Mouse (Mus musculus) neural tube, embryonic 10.5 days (tissue): Measurements from ENCODE around the gene Lins1.
A peak's percentile ranks its signal among the peaks of the same experiment; 100 is the strongest.

Experiments used
- DNase-seq: peaks from one replicate; pipeline ENCODE4 v3.0.0-alpha.2; 2017; ENCODE audit warnings: low spot score; ENCODE audit errors: extremely low spot score

Lins1 gene

GRCm38 (mm10) chr7:66689620-66690360, at the start of gene Lins1:
Lins1 (plus strand) TSS chr7:66689889.
- peak; percentile 99 for DNase-seq

- no peak for DNase-seq
Observed at GRCm38 (mm10) chr7:66645736-66646135, 44.0 kb upstream of the Lins1 start.

DNA sequence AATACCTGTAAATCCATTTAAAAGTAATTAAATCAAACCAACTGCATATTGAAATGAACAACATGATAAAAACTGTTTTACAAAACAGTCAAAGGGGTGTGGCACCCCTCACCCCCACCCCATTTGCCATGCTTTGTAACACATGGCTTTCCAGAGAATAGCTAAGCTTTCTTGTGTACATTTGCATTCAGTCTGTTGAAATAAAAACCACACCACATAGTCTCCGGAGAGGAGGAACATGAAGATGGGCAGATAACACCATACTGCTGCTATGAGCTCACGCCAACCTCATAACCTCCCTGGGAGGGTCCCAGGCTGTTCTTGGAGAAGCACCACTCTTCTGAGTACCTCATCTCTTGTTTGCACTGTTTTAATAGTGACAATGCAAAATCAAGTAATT, 40.5 kb upstream of the Lins1 start:
- no peak for DNase-seq

DNA sequence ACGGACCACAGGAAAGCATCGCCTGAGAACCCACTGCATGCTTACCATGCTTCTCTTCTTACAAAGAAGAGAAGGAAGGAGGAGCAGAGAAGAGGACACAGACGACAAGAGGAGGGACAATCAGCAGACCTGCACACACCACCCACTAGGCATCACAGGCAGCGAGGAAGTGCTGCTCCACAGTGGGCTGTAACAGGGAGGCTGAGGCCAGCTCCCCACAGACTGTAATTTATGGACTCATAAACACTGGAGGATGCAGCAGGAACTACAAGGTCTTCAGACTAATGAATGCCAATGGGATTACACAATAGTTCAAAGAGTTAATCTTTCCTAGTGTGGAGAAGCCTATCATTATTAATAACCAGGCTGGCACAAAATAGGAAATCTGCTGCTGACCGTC, 38.8 kb upstream of the Lins1 start:
- DNase-seq, result no peak

- no peak for DNase-seq
Observed at GRCm38 (mm10) chr7:66652216-66652615, 37.5 kb upstream of the Lins1 start.

DNA sequence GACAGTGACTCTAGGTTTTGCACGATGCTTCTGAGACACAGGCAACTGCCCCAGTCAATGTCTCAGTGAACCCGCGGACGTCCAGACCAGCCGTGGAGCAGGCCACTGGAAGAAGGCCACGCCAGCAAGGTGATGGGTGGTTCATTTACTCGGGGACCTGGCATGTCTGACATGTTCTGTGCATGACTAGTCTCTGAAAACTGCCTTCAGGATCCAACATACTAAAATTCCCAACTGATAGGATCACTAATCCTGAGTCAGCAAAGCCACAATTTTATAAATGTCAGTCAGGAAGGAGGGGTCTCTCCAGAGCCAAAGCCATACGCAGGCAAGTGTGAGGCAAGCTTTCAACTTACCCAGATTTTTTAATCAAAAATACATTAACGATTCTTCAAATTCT, 36.1 kb upstream of the Lins1 start:
- no peak for DNase-seq

DNA sequence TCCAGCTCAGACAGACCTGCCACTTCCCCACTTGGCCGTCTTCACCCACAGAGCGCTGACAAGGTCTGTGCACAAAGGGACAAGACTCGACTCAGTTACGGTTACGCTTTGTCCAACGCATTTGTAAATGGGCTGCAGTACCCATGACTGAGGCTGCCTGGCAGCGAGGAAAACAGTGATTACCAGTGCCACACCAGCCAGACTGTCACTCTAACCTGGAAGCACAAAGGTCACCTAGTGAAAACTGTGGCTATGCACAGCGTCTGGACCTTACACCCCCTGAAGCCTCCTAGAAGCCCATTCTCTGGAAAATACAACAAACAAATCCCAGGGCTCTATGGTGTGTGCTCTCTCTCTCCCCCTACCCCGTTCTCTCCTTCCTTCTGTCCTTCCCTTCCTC, 34.2 kb upstream of the Lins1 start:
- DNase-seq, result no peak

GRCm38 (mm10) chr7:66660291-66660690, 29.4 kb upstream of the Lins1 start:
- DNase-seq, result no peak

GRCm38 (mm10) chr7:66660972-66661371, 28.7 kb upstream of the Lins1 start:
- no peak for DNase-seq

DNA sequence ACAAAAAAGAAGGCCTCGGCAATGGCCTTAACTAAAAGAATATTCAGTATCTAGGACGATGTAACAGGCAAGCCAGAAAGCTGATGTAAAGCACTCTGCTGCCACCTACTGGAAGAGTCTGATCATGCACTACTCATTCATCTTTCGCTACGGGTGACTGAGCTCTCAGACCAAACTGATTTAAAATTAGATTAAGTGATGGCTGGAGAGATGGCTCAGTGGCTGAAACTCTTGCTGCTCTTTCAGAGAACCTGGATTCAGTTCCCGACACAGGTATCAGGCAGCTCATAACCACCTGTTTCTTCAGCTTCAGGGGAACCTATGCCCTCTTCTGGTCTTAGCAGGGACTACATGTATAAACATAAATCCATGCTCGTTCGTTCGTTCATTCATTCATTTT, 28.1 kb upstream of the Lins1 start:
- DNase-seq, result peak; percentile 84

DNA sequence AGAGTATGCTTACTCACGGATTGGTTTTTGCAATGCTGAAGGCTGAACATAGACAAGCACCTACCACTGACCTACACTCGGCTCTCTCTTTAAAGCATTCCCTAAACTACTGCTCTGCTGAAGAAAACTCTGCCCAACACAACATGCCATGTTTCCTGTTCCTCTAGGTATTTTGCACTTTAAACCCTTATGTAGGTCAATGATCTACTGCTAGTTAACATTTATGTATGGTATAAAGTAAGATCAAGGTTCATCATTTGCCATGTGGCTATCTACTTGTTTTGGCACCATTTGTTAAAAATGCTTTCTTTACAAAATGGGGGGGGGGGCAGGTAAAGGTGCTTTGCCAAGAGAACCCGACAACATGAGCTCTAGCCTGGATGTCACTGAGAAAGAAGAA, 26.1 kb upstream of the Lins1 start:
- DNase-seq, result no peak

- DNase-seq, result no peak
Observed at GRCm38 (mm10) chr7:66667064-66667463, 22.6 kb upstream of the Lins1 start.

DNA sequence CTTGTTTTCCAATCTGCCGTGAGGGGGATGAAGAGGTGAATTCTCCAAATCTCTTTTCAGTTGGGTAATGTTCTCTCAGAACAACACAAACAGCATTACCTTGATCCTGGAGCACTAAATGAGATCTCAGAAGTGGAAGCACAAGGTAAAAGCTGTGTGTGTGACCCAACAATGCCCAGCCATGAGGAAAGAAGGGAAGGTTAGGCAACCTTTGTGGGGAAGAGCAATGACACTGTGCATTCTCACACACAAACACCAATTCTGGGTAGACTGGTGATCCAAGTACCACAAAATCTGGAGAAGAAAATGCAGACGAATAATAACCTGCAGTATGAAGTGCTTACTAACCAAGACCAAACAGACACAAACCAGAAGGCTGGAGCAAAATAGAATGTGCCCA, 13.9 kb upstream of the Lins1 start:
- no peak for DNase-seq

GRCm38 (mm10) chr7:66682119-66682863, 7.4 kb upstream of the Lins1 start:
- no peak for DNase-seq

DNA sequence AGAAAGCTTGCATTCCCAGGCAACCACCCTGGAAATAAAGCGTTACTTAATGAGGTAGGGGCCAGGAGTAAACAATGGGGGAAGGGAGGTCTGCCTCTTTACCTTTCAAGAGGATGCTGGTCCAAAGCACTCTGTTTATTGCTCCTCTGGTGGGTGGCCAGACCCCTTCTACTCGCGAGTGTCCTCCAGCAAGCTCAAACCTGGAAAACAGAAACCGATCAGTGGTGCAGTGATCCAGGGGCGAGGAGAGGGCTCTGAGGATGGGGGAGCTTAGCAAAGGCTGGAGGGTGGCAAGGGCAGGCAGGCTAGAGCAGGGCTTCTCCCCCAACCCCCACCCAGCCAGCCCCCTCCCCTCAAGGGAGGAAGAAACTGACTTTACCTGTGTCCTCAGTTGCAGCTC, 968 bp upstream of the Lins1 start:
- DNase-seq, result no peak

DNA sequence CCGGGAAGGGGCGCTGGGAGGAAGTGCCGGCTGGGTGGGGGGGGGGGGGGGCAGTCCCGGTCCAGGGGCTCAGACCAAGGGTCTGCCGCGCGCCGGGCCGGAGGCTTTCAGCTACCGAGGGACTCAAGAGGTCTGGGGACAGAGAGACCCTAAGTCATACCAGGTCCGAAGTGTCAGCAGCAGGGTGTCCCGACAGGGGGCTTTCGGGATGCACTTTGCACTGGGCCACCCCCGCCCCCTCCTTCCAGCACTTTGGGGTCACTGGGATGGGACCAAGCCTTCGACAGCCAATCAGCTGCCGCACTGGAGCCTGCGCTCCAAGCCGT, 432 bp upstream of the Lins1 start, which contains the start of gene Asb7:
Gene Asb7, minus strand, starts transcription at position 303 of the 326 bp plus-strand sequence.
- DNase-seq, result no peak

DNA sequence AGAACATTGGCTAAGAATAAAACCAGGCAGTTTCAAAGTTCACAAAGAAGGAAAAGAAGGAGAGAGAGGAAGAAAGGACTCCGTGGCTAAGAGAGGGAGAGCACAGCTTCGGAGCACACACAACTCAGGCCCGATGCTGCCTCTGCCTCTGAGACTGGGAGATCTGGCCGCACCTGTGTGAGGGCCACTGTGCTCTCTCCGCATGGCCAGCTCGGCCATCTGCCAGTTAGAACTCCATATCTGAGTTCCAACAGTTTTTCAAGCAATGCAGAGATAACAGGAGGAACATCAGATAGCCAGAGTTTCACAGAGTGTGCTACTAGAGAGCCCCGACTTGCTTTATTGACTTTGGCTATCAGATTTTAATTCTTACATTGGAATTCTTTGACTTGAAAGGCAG, 4.8 kb downstream of the Lins1 start:
- no peak for DNase-seq

DNA sequence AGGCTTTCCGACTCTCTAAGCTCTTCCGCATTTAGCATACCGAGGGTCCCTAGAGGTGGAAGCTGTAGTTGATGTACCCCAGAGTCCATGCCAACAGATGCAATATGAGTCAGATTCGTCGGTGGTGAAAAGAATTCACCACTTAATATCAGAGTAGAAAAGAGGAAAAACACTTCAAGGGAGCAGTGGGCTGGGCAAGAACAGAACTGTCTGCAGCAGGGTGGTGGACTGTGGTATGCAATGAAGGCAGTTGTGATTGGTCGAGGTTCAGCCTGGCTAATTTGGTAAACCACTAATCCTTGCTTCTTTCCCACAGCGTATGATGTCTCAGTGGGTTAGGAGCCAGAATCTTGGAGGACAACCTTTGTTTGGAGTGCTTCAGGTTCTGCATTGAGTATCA, 13.0 kb downstream of the Lins1 start:
- DNase-seq, result no peak

GRCm38 (mm10) chr7:66704631-66705030, 14.9 kb downstream of the Lins1 start:
- no peak for DNase-seq

GRCm38 (mm10) chr7:66711166-66711565, 21.5 kb downstream of the Lins1 start:
- no peak for DNase-seq

DNA sequence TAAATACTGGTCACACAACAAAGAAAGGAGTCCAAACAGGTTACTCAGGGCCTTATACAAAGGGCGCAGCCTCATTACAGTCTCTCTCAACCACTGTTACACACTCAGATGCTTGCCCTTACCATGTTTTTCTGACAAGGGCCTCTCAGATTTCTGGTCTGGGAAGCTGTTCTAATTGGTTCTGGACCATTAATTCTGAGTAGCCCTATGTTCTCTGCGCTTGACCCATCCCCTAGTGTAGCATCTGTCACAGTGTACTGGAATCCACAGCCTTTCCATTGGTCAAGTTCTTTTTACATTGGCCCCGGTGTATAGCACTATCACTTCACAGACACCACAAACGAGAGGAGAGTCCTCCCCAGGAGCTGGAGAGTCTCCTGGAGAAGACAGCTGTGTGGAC, 34.8 kb downstream of the Lins1 start:
- DNase-seq, result peak; percentile 20

DNA sequence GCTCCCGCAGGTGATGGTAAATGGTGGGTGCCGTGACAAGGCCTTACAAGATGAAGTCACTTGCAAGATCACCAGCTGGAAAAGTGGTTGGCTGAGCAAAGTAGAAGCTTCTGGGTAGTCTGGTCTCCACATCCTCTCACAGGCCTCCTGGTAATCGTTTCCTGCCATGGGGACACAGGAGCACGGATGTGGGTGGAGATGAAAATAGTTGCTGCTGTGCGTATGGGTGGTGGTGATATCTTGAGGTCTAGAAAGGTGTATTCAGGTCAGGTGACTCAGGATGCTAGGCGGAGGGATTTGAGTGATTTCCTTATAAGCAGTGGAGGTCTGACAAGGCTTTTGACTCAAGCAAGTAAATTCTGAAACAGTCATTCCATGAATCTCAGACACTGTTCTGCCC, 35.3 kb downstream of the Lins1 start:
- DNase-seq, result no peak

GRCm38 (mm10) chr7:66728072-66728471, 38.4 kb downstream of the Lins1 start:
- no peak for DNase-seq
